Mouse (Mus musculus) olfactory bulb, adult 2 months (tissue): Measurements from ENCODE around the gene Engase. TPM values are rescaled to one million over a fixed set of nuclear protein-coding genes. Genes with fewer than 3 reads are reported as not detected.

ENCODE experiments used
- H3K27ac ChIP-seq: fragments of 200-500 bp; 2 replicates; pipeline ENCODE4 v1.5.1; 2012; ENCODE audit warnings: low read depth, low read length; ENCODE audit not compliant: insufficient read depth
- H3K4me1 ChIP-seq: fragments of 200-500 bp; 2 replicates; pipeline ENCODE4 v1.6.1; 2012; ENCODE audit warnings: low read length; ENCODE audit not compliant: control insufficient read depth, insufficient read depth
- H3K4me3 ChIP-seq: fragments of 200-500 bp; 2 replicates; pipeline ENCODE4 v1.5.1; 2012; ENCODE audit warnings: mild to moderate bottlenecking, low read depth, low read length, moderate library complexity; ENCODE audit not compliant: insufficient read depth
- CTCF ChIP-seq: fragments of 200-500 bp; IDR thresholded peaks from 2 replicates; pipeline ENCODE4 v1.5.1; 2012; ENCODE audit warnings: low read depth, mild to moderate bottlenecking, low read length, moderate library complexity; ENCODE audit not compliant: insufficient read depth
- POLR2A ChIP-seq: fragments of 200-500 bp; IDR thresholded peaks from 2 replicates; pipeline ENCODE4 v1.6.1; 2012; ENCODE audit warnings: mild to moderate bottlenecking, low read depth, low read length, moderate library complexity; ENCODE audit not compliant: insufficient read depth
- WGBS: fragments of 180-500 bp; shearing (Covaris S2); methylation state at CpG from one replicate; pipeline ENCODE4 v1.1.7; 2018; 5-methylcytosine and 5-hydroxymethylcytosine counted together
- polyA plus RNA-seq: library from polyadenylated mRNA; stranded (reverse); fragments of >200 nt; gene quantifications from 2 replicates; pipeline ENCODE4 v1.2.4, GENCODE M21; 2012; ENCODE audit warnings: low replicate concordance; ENCODE audit not compliant: missing spikeins, insufficient read depth, insufficient read length

Engase gene
- polyA plus RNA-seq, 1 experiment: not detected

DNA sequence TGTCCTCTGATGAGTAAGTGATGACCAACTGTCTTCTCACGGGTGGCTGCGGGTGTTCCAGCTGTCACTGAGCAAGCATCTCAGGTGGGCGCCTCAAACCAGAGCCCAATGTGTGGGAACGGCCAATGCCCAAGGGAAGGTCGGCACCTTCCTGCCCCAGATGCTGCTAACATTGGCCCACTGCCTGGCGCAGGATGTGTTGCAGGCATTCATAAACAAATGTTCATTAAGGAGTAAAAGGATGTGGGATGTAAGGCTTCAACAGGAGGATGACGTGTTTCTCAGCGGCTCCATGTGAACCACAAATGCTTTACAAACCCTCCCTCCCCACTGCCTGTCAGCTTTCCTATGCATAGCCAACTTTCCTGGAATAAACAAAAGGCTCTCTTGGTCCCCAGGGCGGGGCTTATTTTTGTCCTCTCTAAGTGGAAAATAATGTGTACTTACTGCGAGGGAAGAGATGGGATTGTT, 43.2 kb upstream of the Engase start:
- Histone ChIP-seq H3K4me1 (peaks cover 55% of the 10 kb centered on the region), H3K4me3 (no peak overlapping the region), H3K27ac (no peak overlapping the region)
- WGBS: 31% methylated on average over 10 of the region's 10 CpGs
- no peak for TF ChIP-seq POLR2A
- TF ChIP-seq CTCF: no peak

DNA sequence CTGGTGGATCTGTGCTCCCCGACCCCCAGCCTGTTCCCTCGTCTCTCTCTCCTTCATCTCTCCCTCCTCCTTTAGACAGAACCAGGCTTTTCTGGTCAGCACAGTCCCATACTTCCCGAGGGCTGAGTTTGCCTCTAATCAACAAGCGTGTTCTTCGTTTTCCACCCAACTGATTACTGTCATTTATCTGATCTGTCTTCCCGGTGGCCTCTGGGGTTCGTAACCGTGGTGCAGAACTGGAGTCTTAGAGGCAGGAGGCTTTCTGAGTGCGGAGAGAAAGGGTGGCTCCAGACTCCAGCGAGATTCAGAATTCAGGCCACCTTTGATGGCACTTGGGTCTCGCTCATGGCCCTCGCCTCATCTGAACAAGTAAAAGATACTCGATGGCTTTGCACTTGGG, 42.5 kb upstream of the Engase start:
- Histone ChIP-seq H3K4me1 (peaks cover 55% of the 10 kb centered on the region), H3K27ac (no peak overlapping the region), H3K4me3 (no peak overlapping the region)
- no peak for TF ChIP-seq POLR2A
- no peak for TF ChIP-seq CTCF
- WGBS: 49% methylated on average over 13 of the region's 13 CpGs

DNA sequence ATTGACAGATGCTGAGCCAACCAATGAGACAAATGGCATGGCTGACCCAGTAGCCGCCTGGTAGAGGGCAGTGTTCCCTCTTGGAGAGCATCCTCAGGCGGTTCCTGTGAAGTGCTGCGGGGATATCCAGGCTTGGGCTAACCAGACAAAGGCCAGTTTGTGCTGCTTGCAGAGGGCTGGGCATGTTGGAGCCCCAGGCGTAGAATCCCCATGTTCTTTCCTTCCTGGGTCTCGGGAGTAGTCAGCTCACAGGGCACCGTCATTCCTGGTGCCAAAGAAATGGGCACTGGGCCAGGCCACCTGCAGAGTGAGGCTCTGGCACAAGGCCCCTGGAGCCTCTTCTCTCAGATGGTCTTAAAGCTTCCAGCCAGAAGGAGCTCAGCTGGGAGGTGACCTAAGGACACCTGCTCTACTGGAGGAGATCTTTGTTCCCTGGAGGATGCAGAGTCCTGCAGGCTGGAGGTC, 40.1 kb upstream of the Engase start:
- no peak overlapping the region for H3K27ac ChIP-seq

DNA sequence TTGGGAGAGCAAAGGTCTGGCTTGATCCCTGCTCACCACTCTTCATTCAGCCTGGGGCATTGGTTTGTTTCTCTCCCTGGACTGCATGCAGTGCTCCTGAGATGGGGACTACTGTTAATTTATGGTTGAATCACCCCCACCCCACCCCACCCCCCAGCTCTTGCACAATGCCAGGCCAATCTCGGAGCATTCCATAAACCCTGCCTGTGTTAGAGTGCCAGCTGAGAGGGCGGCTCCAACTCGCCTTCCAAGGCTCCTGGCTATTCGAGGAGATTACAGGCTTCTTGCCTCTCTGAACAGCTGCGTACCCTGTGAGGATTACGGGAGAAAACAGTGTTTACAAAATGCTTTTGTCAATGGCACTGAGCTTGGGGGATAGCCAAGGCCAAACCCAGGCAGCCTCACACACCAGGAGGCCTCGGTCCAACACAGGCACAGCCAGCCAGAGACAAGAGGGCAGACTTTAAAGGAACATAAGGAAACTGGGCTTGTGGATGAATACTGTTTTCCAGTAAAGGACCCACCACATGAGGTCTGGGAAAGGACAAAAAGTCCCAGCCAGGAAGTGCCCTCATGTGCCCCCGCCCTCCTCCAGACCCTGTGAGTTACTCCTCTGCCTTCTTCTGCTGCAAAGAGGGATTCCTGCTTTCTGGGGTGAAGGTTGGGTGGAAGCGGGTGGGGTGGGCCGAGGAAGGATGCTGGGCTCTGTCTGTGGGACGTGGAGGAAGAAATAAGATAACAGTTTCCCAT, 37.8 kb upstream of the Engase start:
- H3K4me3 ChIP-seq: no peak overlapping the region
- no peak overlapping the region; the same call in 1 of the 2 replicates for H3K27ac ChIP-seq
- TF ChIP-seq POLR2A: no peak
- no peak for TF ChIP-seq CTCF
- WGBS: 18% methylated on average over 11 of the region's 11 CpGs
- peaks cover 39% of the 10 kb centered on the region for H3K4me1 ChIP-seq

More for the DNA sequence above, 40.1 kb upstream of the Engase start:
- WGBS: 42% methylated on average over 6 of the region's 6 CpGs
- TF ChIP-seq CTCF (no peak), POLR2A (no peak)
- Histone ChIP-seq H3K4me1 (peaks cover 44% of the 10 kb centered on the region), H3K4me3 (no peak overlapping the region)

DNA sequence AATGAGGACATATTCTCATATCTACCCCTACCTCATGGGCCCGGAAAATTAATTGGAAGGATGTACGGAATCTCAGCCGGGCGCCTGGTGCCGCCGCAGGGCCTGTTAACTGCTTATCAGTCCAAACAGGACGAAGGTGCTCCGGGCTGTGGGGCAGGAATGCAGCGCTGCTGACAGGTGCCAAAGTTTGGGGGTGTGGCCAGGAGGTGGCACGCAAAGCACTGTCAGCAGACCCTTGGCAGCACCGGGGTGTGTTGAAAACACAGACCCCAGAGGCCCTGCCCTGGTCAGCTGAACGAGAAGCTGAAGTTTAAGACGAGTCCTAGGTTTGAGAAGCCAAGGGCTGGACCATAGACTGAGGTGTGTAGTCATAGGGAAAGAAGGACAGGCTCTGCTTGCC, 33.9 kb upstream of the Engase start:
- TF ChIP-seq POLR2A (no peak), CTCF (no peak)
- Histone ChIP-seq H3K27ac (no peak overlapping the region), H3K4me1 (peaks cover 18% of the 10 kb centered on the region), H3K4me3 (no peak overlapping the region)
- 92% methylated on average over 13 of the region's 13 CpGs for WGBS

DNA sequence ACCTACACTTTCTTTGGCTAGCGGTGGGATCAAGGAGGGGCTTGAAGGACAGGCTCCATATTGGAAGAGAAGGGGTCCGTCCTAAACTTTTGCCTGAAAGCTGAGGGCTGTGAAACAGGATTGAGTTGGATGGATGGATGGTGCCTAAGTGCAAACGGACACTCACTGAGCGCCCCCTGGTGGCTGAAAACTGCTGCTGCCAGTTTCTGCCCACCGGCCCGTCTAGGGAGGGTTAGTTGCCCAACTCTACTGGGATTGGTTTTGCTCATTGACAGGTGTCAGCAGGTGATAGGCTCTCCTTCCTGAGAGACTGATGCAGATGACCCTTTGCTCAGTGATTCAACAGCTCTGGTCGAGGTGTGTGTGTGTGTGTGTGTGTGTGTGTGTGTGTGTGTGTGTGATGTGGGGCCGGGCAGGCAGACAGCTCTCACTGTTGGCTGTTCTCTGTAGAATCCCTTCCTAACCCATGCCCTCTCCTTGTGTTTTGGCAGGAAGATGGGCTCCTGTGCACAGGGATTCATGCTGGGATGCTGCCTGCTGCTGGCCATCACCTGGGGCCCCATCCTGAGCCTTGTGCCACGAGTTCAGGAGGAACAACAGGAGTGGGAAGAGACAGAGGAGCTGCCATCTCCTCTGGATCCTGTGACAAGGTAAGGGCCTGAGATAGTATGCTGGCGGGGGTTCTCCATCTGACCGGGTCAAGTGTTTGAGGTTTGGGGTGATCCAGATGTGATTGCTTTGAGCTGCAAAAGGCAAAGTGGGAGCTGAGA, 33.2 kb upstream of the Engase start:
- peaks cover 12% of the 10 kb centered on the region for H3K4me1 ChIP-seq
- H3K27ac ChIP-seq: no peak overlapping the region
- peak; percentile 67 for TF ChIP-seq CTCF
- no peak for TF ChIP-seq POLR2A
- WGBS: 41% methylated on average over 11 of the region's 11 CpGs
- no peak overlapping the region for H3K4me3 ChIP-seq

DNA sequence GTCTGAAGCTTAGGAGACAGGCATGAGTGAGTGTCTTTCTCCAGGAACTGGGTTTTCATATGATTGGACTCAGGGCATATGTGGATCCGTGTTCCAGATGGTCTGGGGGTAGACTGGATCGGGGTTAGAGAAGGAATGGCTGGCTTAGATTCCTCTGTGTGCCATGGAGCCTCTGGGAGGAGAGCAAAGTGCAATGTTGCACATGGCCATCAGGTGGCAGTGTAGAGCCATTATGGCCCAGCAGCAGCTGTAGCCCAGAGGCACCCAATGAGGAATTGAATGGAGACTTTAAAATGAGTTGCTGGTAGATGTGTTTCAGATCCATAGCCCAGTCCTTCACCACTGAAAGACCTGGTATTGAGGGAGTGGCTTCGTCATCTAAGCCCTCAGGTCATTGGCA, 30.8 kb upstream of the Engase start:
- Histone ChIP-seq H3K4me1 (0 out of 2 replicates have a peak, but pooled peaks cover 3% of the 10 kb centered on the region), H3K27ac (no peak overlapping the region), H3K4me3 (no peak overlapping the region)
- TF ChIP-seq CTCF (peak; percentile 65; the same call in 1 of the 2 replicates), POLR2A (no peak)
- 9% methylated on average over 3 of the region's 3 CpGs for WGBS

DNA sequence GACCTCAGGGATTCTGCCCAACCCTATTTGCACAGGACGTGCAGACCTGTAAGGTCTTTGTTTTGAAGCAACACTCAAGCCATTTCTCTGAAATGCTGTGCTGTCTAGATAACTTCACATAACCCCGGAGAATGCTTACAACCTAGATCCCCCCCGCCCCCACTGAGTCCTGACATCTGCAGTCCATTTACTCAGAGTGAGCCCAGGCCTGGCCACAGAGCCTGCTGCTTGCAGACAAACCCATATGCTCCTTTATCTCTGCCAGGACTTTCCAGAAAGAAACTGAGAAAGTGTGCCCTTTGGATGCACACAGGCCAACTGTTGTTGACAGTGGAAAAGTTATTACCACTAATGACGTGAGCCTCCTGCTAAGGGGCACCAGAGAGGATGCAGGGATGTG, 29.3 kb upstream of the Engase start:
- no peak for TF ChIP-seq POLR2A
- no peak for TF ChIP-seq CTCF
- Histone ChIP-seq H3K27ac (no peak overlapping the region), H3K4me3 (no peak overlapping the region), H3K4me1 (0 out of 2 replicates have a peak, but pooled peaks cover 3% of the 10 kb centered on the region)
- WGBS: 82% methylated on average over 4 of the region's 4 CpGs

DNA sequence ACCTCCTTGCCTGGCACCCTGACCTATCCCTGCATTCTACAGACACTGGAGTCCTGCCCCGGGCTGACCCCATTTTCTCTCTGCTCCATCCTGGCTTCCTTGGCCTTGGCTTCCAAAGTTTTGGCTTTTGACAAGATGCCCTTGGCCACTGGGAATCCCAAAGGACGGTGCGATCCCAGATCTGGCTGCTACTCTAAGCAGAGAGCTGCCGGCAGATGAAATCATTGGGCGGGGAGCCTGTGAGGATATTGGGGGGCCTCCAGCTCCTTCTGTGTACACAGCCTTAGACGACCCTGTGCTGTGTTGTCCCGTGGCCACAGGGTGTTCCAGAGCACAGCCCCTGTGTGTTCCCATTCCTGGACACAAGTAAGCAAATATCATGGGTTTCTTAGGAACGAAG, 28.2 kb upstream of the Engase start:
- TF ChIP-seq POLR2A (no peak), CTCF (no peak)
- Histone ChIP-seq H3K27ac (no peak overlapping the region), H3K4me1 (no peaks in the 10 kb centered on the region), H3K4me3 (no peak overlapping the region)
- 87% methylated on average over 8 of the region's 8 CpGs for WGBS
